Mouse (Mus musculus): ENCODE data around the gene Gm26741. TPM values are rescaled to one million over a fixed set of nuclear protein-coding genes. Genes with fewer than 3 reads are reported as not detected.
"Not testable (repeated sequence)": the region's sequence is repeated elsewhere in the genome, so short reads cannot be mapped to it uniquely, and the experiment has no call there.

Gene Gm26741
- total RNA-seq (2015; ENCODE audit: low replicate concordance) (not detected in 2 replicates), total RNA-seq (2017; ENCODE audit: low replicate concordance) (not detected in 2 replicates)

DNA sequence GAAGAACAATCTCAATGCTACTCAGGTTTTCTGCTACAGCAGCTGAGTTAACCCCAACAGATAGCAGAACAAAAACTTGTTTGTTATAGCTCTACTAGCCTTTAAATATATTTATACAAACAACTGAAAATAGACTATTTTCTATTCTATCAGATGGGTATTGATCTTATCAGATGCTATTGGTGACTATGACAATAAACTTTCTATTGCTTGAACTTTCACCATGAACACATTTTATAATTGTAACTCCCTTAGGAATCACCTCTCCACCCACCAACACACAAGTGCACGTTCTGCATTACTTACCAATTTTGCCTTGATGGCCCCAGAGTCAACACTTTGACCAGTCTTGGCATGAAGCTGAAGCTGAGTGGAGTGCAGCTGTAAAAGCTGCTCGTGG, at the start of gene Gm26741:
TSS of gene Gm26741 (plus strand) at position 301 of the 400 bp plus-strand sequence.
- no peak for ATAC-seq (replicated peaks; ENCODE audit: low FRiP score, poor library complexity, severe bottlenecking)

DNA sequence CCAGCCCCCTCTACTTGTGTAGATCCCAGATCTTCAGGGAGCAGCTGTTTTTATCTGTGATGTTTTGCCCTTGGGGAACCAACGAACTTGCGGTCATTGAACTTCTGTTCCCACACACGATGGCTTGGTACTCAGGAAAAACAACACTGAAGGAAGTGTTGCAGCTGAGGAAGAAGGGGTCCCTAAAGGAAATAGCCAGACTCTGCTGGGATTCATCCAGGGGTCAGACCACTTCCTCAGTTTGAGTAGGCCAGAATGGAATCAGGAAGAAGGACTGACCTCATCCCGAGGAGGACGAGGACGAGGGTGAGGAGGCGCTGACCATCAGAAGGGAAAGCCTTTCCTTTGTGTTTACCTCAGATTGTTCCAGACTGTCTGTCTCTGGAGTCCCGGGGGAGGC, 49.4 kb upstream of the Gm26741 start:
- no peak for ATAC-seq (replicated peaks; ENCODE audit: low FRiP score, poor library complexity, severe bottlenecking)

DNA sequence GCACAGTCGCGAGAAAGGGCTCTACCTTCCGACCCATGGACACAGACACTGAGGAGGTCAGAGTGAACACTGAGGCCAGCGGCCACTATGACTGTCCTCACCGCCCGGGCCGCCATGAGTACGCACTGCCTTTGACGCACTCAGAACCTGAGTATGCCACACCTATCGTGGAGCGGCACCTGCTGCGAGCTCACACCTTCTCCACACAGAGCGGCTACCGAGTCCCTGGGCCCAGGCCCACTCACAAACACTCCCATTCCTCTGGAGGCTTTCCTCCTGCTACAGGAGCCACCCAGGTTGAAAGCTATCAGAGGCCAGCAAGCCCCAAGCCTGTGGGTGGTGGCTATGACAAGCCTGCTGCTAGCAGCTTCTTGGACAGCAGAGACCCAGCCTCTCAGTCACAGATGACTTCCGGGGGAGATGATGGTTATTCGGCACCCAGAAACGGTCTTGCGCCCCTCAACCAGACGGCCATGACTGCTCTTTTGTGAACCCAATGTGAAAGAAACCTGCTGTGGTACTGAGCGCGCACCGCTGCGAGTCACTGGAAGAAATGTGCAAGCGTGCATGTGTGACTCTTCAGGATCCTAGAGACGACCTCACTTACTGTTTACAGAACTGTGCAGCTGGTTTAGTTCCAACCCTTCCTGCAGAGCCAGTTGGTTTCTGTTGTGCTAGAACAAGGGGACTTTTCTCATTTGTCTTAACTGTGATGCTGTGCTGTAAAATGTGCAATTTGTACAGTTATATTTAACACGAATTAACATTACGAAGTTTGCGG, 38.9 kb upstream of the Gm26741 start:
- ATAC-seq (replicated peaks; ENCODE audit: low FRiP score, poor library complexity, severe bottlenecking), result no peak

DNA sequence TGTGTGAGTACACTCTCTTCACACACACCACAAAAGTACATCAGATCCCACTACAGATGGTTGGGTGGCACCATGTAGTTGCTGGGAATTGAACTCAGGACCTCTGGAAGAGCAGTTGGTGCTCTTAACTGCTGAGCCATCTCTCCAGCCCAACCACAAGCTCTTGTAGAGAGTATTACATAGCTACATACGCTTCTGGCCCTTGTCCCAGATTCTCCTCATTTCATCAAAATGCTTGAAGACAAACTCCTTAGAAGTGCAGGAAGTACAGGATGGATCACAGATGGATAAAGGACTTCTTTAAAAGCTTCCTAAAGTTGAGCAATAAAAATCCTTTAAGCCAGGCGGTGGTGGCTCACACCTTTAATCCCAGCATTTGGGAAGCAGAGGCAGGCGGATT, 36.6 kb upstream of the Gm26741 start:
- ATAC-seq (replicated peaks; ENCODE audit: low FRiP score, poor library complexity, severe bottlenecking), result no peak

- no peak for ATAC-seq (replicated peaks; ENCODE audit: low FRiP score, poor library complexity, severe bottlenecking)
Measured at GRCm38 (mm10) chr10:52331007-52331406, 27.6 kb upstream of the Gm26741 start.

GRCm38 (mm10) chr10:52343324-52343723, 15.2 kb upstream of the Gm26741 start:
- not testable (repeated sequence) for ATAC-seq (replicated peaks; ENCODE audit: low FRiP score, poor library complexity, severe bottlenecking)

- ATAC-seq (replicated peaks; ENCODE audit: low FRiP score, poor library complexity, severe bottlenecking), result no peak
Measured at GRCm38 (mm10) chr10:52353184-52353583, 5.4 kb upstream of the Gm26741 start.

GRCm38 (mm10) chr10:52360241-52360735, 1.7 kb downstream of the Gm26741 start:
- ATAC-seq (replicated peaks; ENCODE audit: low FRiP score, poor library complexity, severe bottlenecking), result no peak

DNA sequence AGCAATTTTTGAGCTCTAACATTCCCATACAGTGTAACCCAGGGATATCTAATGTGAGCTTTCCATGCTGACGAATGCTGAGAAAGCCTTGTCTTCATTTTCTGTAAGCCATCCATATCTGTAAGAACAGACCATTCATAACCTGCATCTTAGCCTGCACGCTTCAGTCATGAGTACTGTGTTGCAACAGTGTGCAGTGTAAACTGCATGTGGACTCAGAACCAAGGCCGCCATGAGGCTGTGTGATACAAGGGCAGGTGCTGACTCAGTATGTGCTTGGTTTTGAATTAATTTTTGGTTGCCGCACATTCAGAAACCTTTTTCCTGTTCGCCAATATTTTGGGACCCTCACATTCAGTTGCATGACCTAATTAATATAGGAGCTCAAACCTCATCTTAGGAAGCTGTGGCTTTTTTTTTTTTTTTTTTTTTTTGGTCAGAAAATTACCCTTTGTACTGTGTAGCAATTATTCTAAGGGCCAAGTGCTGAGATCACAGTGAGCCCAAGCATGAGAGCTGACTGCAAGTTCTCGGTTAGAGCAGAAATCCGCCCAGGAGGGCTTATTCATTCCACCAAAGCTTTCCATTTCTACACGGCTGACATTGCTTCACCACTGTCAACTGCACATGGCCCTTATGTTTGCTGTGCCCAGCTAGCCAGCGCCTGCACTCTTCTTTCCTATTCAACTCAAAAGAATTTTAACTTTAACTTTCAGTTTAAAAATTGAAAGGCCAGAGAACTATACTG, 2.5 kb downstream of the Gm26741 start:
- no peak for ATAC-seq (replicated peaks; ENCODE audit: low FRiP score, poor library complexity, severe bottlenecking)

GRCm38 (mm10) chr10:52368376-52368775, 9.8 kb downstream of the Gm26741 start:
- no peak for ATAC-seq (replicated peaks; ENCODE audit: low FRiP score, poor library complexity, severe bottlenecking)

DNA sequence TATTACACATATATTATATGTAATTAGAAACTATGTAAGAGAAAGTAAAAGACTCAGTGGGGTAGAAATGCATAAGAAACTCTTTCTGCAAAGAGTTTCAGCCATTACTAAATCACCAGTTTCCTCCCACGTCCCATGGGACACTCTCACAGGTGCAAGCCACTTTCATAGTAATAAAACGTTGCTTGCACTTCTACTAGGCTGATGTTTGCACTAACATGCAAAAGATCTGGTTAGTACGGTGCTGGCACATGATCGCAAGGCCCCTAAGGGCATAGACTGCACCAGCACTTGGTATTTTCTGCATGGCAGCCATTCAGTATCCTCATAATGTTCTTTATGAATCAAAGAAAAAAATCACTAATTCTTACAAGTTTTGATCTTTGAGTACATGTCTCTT, 15.3 kb downstream of the Gm26741 start:
- no peak for ATAC-seq (replicated peaks; ENCODE audit: low FRiP score, poor library complexity, severe bottlenecking)

DNA sequence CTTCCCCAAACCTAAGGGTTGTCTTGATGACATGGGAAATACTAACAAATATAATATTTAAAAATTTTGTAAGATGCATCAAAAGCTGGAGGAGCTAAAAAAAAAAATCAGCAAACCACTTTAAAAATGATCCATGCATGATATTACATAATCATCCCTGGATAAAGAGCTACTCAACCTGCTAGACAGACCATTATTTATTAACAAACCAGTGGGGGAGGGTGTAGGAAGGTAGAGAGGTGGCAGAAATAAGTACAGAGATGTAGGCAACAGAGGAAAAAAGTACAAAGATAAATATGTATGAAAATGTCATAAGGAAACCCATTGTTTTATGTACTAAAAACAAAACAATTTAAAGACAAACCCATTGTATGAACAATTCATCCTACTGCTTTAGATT, 16.1 kb downstream of the Gm26741 start:
- no peak for ATAC-seq (replicated peaks; ENCODE audit: low FRiP score, poor library complexity, severe bottlenecking)

- ATAC-seq (replicated peaks; ENCODE audit: low FRiP score, poor library complexity, severe bottlenecking), result no peak
Measured at GRCm38 (mm10) chr10:52376422-52376821, 17.9 kb downstream of the Gm26741 start.

- no peak for ATAC-seq (replicated peaks; ENCODE audit: low FRiP score, poor library complexity, severe bottlenecking)
Measured at GRCm38 (mm10) chr10:52377813-52378212, 19.2 kb downstream of the Gm26741 start.

DNA sequence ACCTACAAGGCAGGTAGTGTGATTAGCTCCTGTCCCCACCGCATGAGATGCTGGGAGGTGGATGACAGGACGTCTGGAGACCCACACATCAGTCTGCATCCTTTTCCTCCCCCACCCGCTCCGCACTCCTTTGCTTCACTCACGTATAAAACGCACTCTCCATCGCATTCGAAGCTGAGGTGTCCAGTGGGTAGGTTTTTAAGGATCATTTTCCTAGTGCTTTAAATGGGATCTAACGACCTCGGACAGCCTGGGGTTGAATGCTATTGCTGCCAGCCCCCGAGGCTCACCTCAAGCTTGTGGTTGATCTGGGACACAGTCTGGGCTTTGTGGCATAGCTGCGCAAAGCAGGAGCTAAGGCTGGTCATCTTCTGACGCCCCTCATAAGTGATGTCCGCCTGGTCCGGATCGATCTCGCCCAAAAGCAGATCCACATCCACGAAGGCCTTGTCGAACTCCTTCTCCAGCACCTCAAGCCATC, 22.8 kb downstream of the Gm26741 start:
- ATAC-seq (replicated peaks; ENCODE audit: low FRiP score, poor library complexity, severe bottlenecking), result peak; percentile 16; the same call in 1 of the 2 replicates

GRCm38 (mm10) chr10:52381845-52382591, 23.5 kb downstream of the Gm26741 start, which contains the start of gene Gopc:
Gopc (minus strand) TSS chr10:52382124.
- ATAC-seq (replicated peaks; ENCODE audit: low FRiP score, poor library complexity, severe bottlenecking), result peak; percentile 97

- no peak for ATAC-seq (replicated peaks; ENCODE audit: low FRiP score, poor library complexity, severe bottlenecking)
Measured at GRCm38 (mm10) chr10:52383022-52383421, 24.5 kb downstream of the Gm26741 start.

DNA sequence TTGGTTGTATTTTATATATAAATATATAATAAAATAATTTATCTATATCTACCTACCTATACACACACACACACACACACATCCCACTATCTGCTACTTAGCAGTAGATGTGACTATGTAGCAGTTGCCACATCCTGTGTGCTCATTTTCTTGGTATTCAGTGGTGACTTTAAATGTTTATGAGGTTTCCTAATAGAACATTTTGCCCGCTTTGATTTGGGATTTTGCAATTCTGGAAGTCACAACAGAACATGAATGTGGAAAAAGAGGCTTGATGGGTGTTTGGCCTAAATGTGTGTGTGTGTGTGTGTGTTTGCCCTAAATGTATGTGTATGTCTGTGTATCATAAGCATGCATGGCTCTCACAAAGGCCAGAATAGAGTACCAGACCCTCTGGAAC, 25.0 kb downstream of the Gm26741 start:
- no peak for ATAC-seq (replicated peaks; ENCODE audit: low FRiP score, poor library complexity, severe bottlenecking)

GRCm38 (mm10) chr10:52384823-52385610, 26.4 kb downstream of the Gm26741 start:
- no peak for ATAC-seq (replicated peaks; ENCODE audit: low FRiP score, poor library complexity, severe bottlenecking)
